Mouse (Mus musculus): ENCODE results near the gene Rad21l. TPM values are rescaled to one million over a fixed set of nuclear protein-coding genes. Genes with fewer than 3 reads are reported as not detected.

Rad21l gene
- polyA plus RNA-seq, 1 experiment = not detected

DNA sequence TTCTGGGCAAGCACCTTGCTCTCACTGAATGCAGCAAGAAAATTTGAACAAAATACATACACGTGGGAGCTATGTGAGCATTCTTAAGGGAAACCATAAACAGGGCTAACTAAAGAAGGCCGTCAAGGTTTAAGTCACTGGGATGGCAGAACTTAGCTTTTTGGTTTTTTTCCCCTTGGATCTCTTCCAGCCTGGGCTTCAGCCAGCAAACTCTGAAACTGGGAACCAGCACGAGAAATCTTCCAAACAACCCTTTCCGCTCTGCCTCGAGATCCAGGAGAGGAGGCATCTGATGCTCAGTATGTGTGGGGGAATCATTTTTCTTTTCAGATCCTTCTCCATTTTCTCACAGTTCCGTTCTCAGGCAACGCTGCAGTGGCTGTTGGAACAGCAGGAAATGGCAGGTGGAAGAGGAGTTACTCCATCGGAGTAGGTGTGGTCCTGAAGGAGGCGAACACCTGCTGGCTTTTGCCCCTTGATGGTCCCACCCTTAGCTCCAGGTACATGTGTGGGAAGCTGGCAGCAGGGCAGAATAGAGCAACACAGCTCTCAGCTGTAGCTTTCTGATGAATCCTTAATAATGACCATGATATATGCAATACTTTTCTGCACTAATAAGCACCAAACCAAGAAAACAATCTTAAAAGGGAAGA is 32.8 kb downstream of the Rad21l start:
- TF ChIP-seq SRF (IDR thresholded peaks at IDR 0.05; ENCODE audit: control insufficient read depth, insufficient read length, low read depth) (no peak), TCF3 (IDR thresholded peaks at IDR 0.05; ENCODE audit: insufficient read length, low read depth) (no peak), MYOG (IDR thresholded peaks at IDR 0.05; ENCODE audit: control insufficient read depth in 1 of 3, insufficient read depth in 1 of 3, insufficient read length in 2 of 3, low read depth in 2 of 3) (no peak), POLR2AphosphoS2 (IDR thresholded peaks at IDR 0.05; ENCODE audit: insufficient read length, low read depth) (no peak), REST (IDR thresholded peaks at IDR 0.05; ENCODE audit: insufficient read depth, insufficient read length) (no peak), POLR2A (IDR thresholded peaks at IDR 0.05; ENCODE audit: insufficient read length, low read depth) (no peak), MAX (IDR thresholded peaks at IDR 0.05; ENCODE audit: low read depth) (no peak), CEBPB (IDR thresholded peaks at IDR 0.05; ENCODE audit: insufficient read depth, poor library complexity, severe bottlenecking) (no peak), USF1 (IDR thresholded peaks at IDR 0.05; ENCODE audit: low read depth) (no peak), E2F4 (IDR thresholded peaks at IDR 0.05; ENCODE audit: insufficient read depth) (no peak), MYOD1 (IDR thresholded peaks at IDR 0.05; ENCODE audit: control insufficient read depth in 1 of 3, insufficient read length in 2 of 3, low read depth in 2 of 3) (no peak), TCF12 (IDR thresholded peaks at IDR 0.05; ENCODE audit: insufficient read depth, poor library complexity, severe bottlenecking) (no peak)
- Histone ChIP-seq H3ac (ENCODE audit: control insufficient read depth, insufficient read length) (no peak overlapping the region), H3K36me3 (ENCODE audit: control insufficient read depth, insufficient read depth) (no peaks in the 10 kb centered on the region), H3K4me2 (ENCODE audit: low read depth) (no peak overlapping the region), H3K27me3 (ENCODE audit: control insufficient read depth, insufficient read depth, insufficient read length) (peaks cover 25% of the 10 kb centered on the region), H3K79me2 (ENCODE audit: control insufficient read depth, insufficient read depth) (no peaks in the 10 kb centered on the region), H3K4me3 (no peak overlapping the region)

DNA sequence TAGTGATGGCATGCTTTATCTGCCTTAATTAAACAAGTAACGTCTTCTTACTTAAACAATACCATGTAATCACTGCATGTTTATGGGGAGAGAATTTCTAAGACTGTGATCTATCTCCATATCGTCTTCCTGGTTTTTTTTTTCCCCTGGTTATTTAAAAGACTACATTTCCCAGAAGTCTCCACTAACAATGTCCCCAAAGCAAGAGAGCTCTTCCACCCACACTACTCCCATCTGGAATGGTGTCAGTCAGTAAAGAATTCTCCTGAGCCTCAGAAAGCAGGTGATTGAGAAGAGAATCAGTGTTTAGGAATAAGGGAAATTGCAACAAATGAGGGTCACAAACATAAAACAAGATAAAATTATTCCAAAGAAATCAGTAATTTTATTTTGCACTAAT is 33.4 kb downstream of the Rad21l start:
- TF ChIP-seq USF1 (IDR thresholded peaks at IDR 0.05; ENCODE audit: low read depth) = no peak
- TF ChIP-seq POLR2AphosphoS2 (IDR thresholded peaks at IDR 0.05; ENCODE audit: insufficient read length, low read depth) = no peak
- TF ChIP-seq CEBPB (IDR thresholded peaks at IDR 0.05; ENCODE audit: insufficient read depth, poor library complexity, severe bottlenecking) = no peak
- no peak for TF ChIP-seq MYOD1 (IDR thresholded peaks at IDR 0.05; ENCODE audit: control insufficient read depth in 1 of 3, insufficient read length in 2 of 3, low read depth in 2 of 3)
- TF ChIP-seq MYOG (IDR thresholded peaks at IDR 0.05; ENCODE audit: control insufficient read depth in 1 of 3, insufficient read depth in 1 of 3, insufficient read length in 2 of 3, low read depth in 2 of 3) = no peak
- TF ChIP-seq POLR2A (IDR thresholded peaks at IDR 0.05; ENCODE audit: insufficient read length, low read depth) = no peak
- TF ChIP-seq TCF3 (IDR thresholded peaks at IDR 0.05; ENCODE audit: insufficient read length, low read depth) = no peak
- TF ChIP-seq SRF (IDR thresholded peaks at IDR 0.05; ENCODE audit: control insufficient read depth, insufficient read length, low read depth) = no peak
- TF ChIP-seq REST (IDR thresholded peaks at IDR 0.05; ENCODE audit: insufficient read depth, insufficient read length) = no peak
- no peak for TF ChIP-seq MAX (IDR thresholded peaks at IDR 0.05; ENCODE audit: low read depth)
- no peak for TF ChIP-seq E2F4 (IDR thresholded peaks at IDR 0.05; ENCODE audit: insufficient read depth)
- no peak for TF ChIP-seq TCF12 (IDR thresholded peaks at IDR 0.05; ENCODE audit: insufficient read depth, poor library complexity, severe bottlenecking)
- Histone ChIP-seq H3K27me3 (ENCODE audit: control insufficient read depth, insufficient read depth, insufficient read length) (peaks cover 28% of the 10 kb centered on the region), H3K36me3 (ENCODE audit: control insufficient read depth, insufficient read depth) (no peaks in the 10 kb centered on the region), H3ac (ENCODE audit: control insufficient read depth, insufficient read length) (no peak overlapping the region), H3K4me3 (no peak overlapping the region), H3K4me2 (ENCODE audit: low read depth) (no peak overlapping the region), H3K79me2 (ENCODE audit: control insufficient read depth, insufficient read depth) (no peaks in the 10 kb centered on the region)

DNA sequence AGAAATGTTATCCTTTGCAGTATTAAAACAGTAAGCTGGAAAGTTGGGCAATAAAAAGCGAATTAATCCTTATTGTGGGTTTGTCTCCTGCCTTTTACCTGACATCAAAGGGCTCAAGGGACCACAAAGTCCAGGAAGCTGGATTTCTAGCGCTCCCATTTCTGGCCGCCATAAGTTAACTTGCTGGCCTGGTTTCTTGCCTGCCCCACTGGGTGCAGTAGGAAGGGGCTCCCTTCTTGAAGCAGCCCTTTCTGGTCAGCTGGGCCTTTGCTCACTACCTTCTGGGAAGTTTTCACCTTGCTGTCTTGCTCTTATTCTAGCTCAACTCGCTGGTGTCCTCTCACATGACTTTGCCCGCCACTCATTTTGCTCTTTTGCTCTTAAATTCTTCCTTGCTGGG is 35.4 kb downstream of the Rad21l start:
- Histone ChIP-seq H3K79me2 (ENCODE audit: control insufficient read depth, insufficient read depth) (no peaks in the 10 kb centered on the region), H3ac (ENCODE audit: control insufficient read depth, insufficient read length) (no peak overlapping the region), H3K27me3 (ENCODE audit: control insufficient read depth, insufficient read depth, insufficient read length) (peaks cover 37% of the 10 kb centered on the region), H3K36me3 (ENCODE audit: control insufficient read depth, insufficient read depth) (no peaks in the 10 kb centered on the region), H3K4me3 (no peak overlapping the region), H3K4me2 (ENCODE audit: low read depth) (no peak overlapping the region)
- TF ChIP-seq E2F4 (IDR thresholded peaks at IDR 0.05; ENCODE audit: insufficient read depth) (no peak), MYOD1 (IDR thresholded peaks at IDR 0.05; ENCODE audit: control insufficient read depth in 1 of 3, insufficient read length in 2 of 3, low read depth in 2 of 3) (no peak), POLR2AphosphoS2 (IDR thresholded peaks at IDR 0.05; ENCODE audit: insufficient read length, low read depth) (no peak), USF1 (IDR thresholded peaks at IDR 0.05; ENCODE audit: low read depth) (no peak), MAX (IDR thresholded peaks at IDR 0.05; ENCODE audit: low read depth) (no peak), CEBPB (IDR thresholded peaks at IDR 0.05; ENCODE audit: insufficient read depth, poor library complexity, severe bottlenecking) (no peak)

DNA sequence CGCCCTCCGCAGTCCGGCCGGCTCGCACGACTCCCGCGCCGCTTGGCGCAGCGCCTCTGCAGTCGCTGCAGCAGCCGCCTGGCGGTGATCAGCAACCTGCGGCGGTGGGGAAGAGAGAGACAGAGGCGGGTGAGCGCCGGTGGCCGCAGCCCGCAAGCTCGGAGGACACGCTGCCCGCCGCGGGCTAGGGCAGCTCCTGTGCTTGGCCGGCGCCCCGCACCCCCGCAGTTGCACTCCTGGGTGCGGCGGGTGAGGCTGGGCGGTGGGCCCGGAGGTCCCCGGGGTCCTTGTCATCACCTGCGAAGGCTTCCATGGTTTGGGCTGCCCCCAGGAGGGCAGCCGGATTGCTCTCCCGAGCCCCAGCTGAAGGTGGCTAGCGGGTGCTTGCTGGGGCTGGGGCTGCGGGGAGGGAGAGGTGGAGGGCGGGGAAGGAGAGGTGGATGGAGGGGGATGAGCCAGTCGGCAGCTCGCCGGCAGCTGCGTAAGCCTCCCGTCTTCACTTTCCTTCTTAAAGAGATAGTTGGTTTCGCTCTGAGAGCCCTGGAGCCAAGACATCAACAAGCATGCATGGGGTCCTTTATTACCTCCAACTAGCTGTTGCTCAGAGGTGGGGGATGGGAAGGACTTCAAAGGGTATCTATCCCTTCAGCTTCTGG is 36.0 kb downstream of the Rad21l start, which contains the start of gene Snph:
TSS of gene Snph (minus strand) at position 435 of the 656 bp plus-strand sequence.
- no peaks in the 10 kb centered on the region for H3K79me2 ChIP-seq (ENCODE audit: control insufficient read depth, insufficient read depth)
- TF ChIP-seq TCF3 (IDR thresholded peaks at IDR 0.05; ENCODE audit: insufficient read length, low read depth) (no peak), REST (IDR thresholded peaks at IDR 0.05; ENCODE audit: insufficient read depth, insufficient read length) (no peak), MYOD1 (IDR thresholded peaks at IDR 0.05; ENCODE audit: control insufficient read depth in 1 of 3, insufficient read length in 2 of 3, low read depth in 2 of 3) (no peak), TCF12 (IDR thresholded peaks at IDR 0.05; ENCODE audit: insufficient read depth, poor library complexity, severe bottlenecking) (no peak), SRF (IDR thresholded peaks at IDR 0.05; ENCODE audit: control insufficient read depth, insufficient read length, low read depth) (no peak), MAX (IDR thresholded peaks at IDR 0.05; ENCODE audit: low read depth) (no peak), USF1 (IDR thresholded peaks at IDR 0.05; ENCODE audit: low read depth) (no peak), POLR2AphosphoS2 (IDR thresholded peaks at IDR 0.05; ENCODE audit: insufficient read length, low read depth) (no peak), POLR2A (IDR thresholded peaks at IDR 0.05; ENCODE audit: insufficient read length, low read depth) (no peak), CEBPB (IDR thresholded peaks at IDR 0.05; ENCODE audit: insufficient read depth, poor library complexity, severe bottlenecking) (no peak), E2F4 (IDR thresholded peaks at IDR 0.05; ENCODE audit: insufficient read depth) (no peak), MYOG (IDR thresholded peaks at IDR 0.05; ENCODE audit: control insufficient read depth in 1 of 3, insufficient read depth in 1 of 3, insufficient read length in 2 of 3, low read depth in 2 of 3) (no peak)
- no peak within 1 kb of the TSS for H3ac ChIP-seq (ENCODE audit: control insufficient read depth, insufficient read length)
- H3K4me3 ChIP-seq = no peak within 1 kb of the TSS
- no peaks in the 10 kb centered on the region for H3K36me3 ChIP-seq (ENCODE audit: control insufficient read depth, insufficient read depth)
- H3K4me2 ChIP-seq (ENCODE audit: low read depth) = no peak within 1 kb of the TSS
- H3K27me3 ChIP-seq (ENCODE audit: control insufficient read depth, insufficient read depth, insufficient read length) = peaks cover 37% of the 10 kb centered on the region
